Comparison of ENCODE assay signal across 9 mouse cellular contexts in genomic region chr9:68695496-68695969, GRCm38 (mm10). TPM values are rescaled to one million over a fixed set of nuclear protein-coding genes. Genes with fewer than 3 reads are reported as not detected.
DNase-seq lines count a peak whose midpoint lies in the region; ATAC-seq and TF ChIP-seq lines count a peak whose summit lies in the region.
"Had no signal": no experiment of that assay in that cellular context is flagged by ENCODE, and none has a peak within 500 bp of the region (broad histone marks: within the 10 kb centered on the region; RNA-seq: fewer than 3 reads in every experiment).

No protein-coding gene starts in this region.

- TF ChIP-seq CTCF in thymus, adult 2 months (IDR thresholded peaks at IDR 0.05; ENCODE audit: borderline replicate concordance, control insufficient read depth, extremely low read depth, insufficient read depth, low read length, poor library complexity), result no peak

- TF ChIP-seq POLR2A in limb, embryonic 14.5 days (IDR thresholded peaks at IDR 0.05; ENCODE audit: borderline replicate concordance, extremely low read depth, insufficient read depth, insufficient read length), result no peak
- TF ChIP-seq POLR2A in thymus, adult 2 months (IDR thresholded peaks at IDR 0.05; ENCODE audit: control insufficient read depth, extremely low read depth, insufficient read depth, low read length, poor library complexity), result no peak

- H3K4me3 ChIP-seq in forebrain, embryonic 14.5 days (ENCODE audit: low read depth, low read length), result no peak overlapping the region
- H3K4me3 ChIP-seq in forebrain, embryonic 13.5 days, result no peak overlapping the region
- H3K4me3 ChIP-seq in limb, embryonic 14.5 days (replicated peaks; ENCODE audit: low read length), result no peak overlapping the region
- no peak overlapping the region for H3K4me3 ChIP-seq in thymus, adult 2 months (ENCODE audit: control insufficient read depth, insufficient read depth, low read length)

- no peak overlapping the region for H3K4me2 ChIP-seq in forebrain, embryonic 14.5 days (ENCODE audit: low read length)
- no peak overlapping the region for H3K4me2 ChIP-seq in forebrain, embryonic 13.5 days
- no peak overlapping the region for H3K4me2 ChIP-seq in limb, embryonic 14.5 days (replicated peaks; ENCODE audit: low read depth, low read length, severe bottlenecking)

- WGBS in forebrain, embryonic 14.5 days, result 17% methylated on average over 16 of the region's 16 CpGs
- WGBS in forebrain, embryonic 13.5 days, result 31% methylated on average over 16 of the region's 16 CpGs
- 18% methylated on average over 16 of the region's 16 CpGs for WGBS in limb, embryonic 14.5 days
- 95% methylated on average over 16 of the region's 16 CpGs for WGBS in thymus, adult 2 months

- peak; percentile 71 for DNase-seq in forebrain, embryonic 14.5 days (ENCODE audit: low spot score)
- peak; percentile 47 for DNase-seq in adrenal gland, postnatal 10 days
- DNase-seq in heart, postnatal 14 days, result peak; percentile 29 to 31
- peak; percentile 11 for DNase-seq in limb, embryonic 14.5 days (ENCODE audit: low spot score)
- DNase-seq in spleen, postnatal 4 days (ENCODE audit: low spot score in 2 of 2), result no peak
- no peak for DNase-seq in thymus, adult 2 months
- DNase-seq in thymus, adult 18-20 months, result no peak

- H3K27ac ChIP-seq in forebrain, embryonic 14.5 days (ENCODE audit: low read depth, low read length), result no peak overlapping the region
- no peak overlapping the region for H3K27ac ChIP-seq in forebrain, embryonic 13.5 days
- no peak overlapping the region; the same call in 1 of the 2 replicates for H3K27ac ChIP-seq in limb, embryonic 14.5 days (replicated peaks; ENCODE audit: low read depth, low read length)
- no peak overlapping the region for H3K27ac ChIP-seq in thymus, adult 2 months (ENCODE audit: control insufficient read depth, insufficient read depth, low read length)

- H3K36me3 ChIP-seq in forebrain, embryonic 14.5 days (ENCODE audit: control insufficient read depth, insufficient read depth, low read length), result no peaks in the 10 kb centered on the region
- H3K36me3 ChIP-seq in forebrain, embryonic 13.5 days (ENCODE audit: poor library complexity, severe bottlenecking), result no peaks in the 10 kb centered on the region
- no peaks in the 10 kb centered on the region for H3K36me3 ChIP-seq in limb, embryonic 14.5 days (ENCODE audit: control insufficient read depth, insufficient read depth, low read length)
- no peaks in the 10 kb centered on the region for H3K36me3 ChIP-seq in thymus, adult 2 months (ENCODE audit: control insufficient read depth, insufficient read depth, low read length)

- ATAC-seq in forebrain, embryonic 14.5 days, result no peak; the same call in 1 of the 2 replicates
- no peak for ATAC-seq in forebrain, embryonic 13.5 days
- ATAC-seq in limb, embryonic 14.5 days (ENCODE audit: low FRiP score, low read depth), result no peak

- H3K9me3 ChIP-seq in forebrain, embryonic 14.5 days (replicated peaks; ENCODE audit: control insufficient read depth, low read length), result no peaks in the 10 kb centered on the region
- no peaks in the 10 kb centered on the region for H3K9me3 ChIP-seq in forebrain, embryonic 13.5 days (replicated peaks)
- H3K9me3 ChIP-seq in limb, embryonic 14.5 days (ENCODE audit: control insufficient read depth, low read length), result no peaks in the 10 kb centered on the region

- intact Hi-C loops in heart, postnatal 14 days (cut with DNase I), result no loop called here

- H3K27me3 ChIP-seq in forebrain, embryonic 14.5 days (replicated peaks; ENCODE audit: control insufficient read depth, insufficient read depth, low read length), result 0 out of 2 replicates have a peak, but pooled peaks cover 3% of the 10 kb centered on the region
- H3K27me3 ChIP-seq in forebrain, embryonic 13.5 days, result peaks cover 54% of the 10 kb centered on the region
- H3K27me3 ChIP-seq in limb, embryonic 14.5 days (ENCODE audit: control insufficient read depth, insufficient read depth, low read length), result no peaks in the 10 kb centered on the region
- H3K27me3 ChIP-seq in thymus, adult 2 months (ENCODE audit: control insufficient read depth, insufficient read depth, low read length), result no peaks in the 10 kb centered on the region
- H3K27me3 ChIP-seq: CH12.LX had no signal

- no peak overlapping the region for H3K9ac ChIP-seq in forebrain, embryonic 14.5 days (ENCODE audit: low read length)
- no peak overlapping the region for H3K9ac ChIP-seq in forebrain, embryonic 13.5 days
- no peak overlapping the region for H3K9ac ChIP-seq in limb, embryonic 14.5 days (ENCODE audit: low read depth, low read length, severe bottlenecking)

- H3K4me1 ChIP-seq in forebrain, embryonic 14.5 days (ENCODE audit: control insufficient read depth, insufficient read depth, low read length), result peaks cover 8% of the 10 kb centered on the region; the same call in 1 of the 2 replicates
- peaks cover 18% of the 10 kb centered on the region for H3K4me1 ChIP-seq in forebrain, embryonic 13.5 days
- H3K4me1 ChIP-seq in limb, embryonic 14.5 days (ENCODE audit: control insufficient read depth, insufficient read depth, low read length), result peaks cover 15% of the 10 kb centered on the region
- H3K4me1 ChIP-seq in thymus, adult 2 months (replicated peaks; ENCODE audit: control insufficient read depth, insufficient read depth, low read length), result no peaks in the 10 kb centered on the region

RNA-seq across cellular contexts. Expression of gene Rora, which starts 41.9 kb away (rescaled TPM):
- 15.2 and 17.0 TPM in 2 replicates for polyA plus RNA-seq in forebrain, embryonic 14.5 days (2014; fragmentation: Nextera tagmentation; extraction: Ambion mirVana)
- polyA plus RNA-seq in forebrain, embryonic 13.5 days (2015; fragmentation: Nextera tagmentation; extraction: Ambion mirVana), result 7.2 and 12.6 TPM in 2 replicates
- 10 to 100 TPM; 44.1 to 60.6 TPM for total RNA-seq in adrenal gland, postnatal 10 days (2021)
- total RNA-seq in heart, postnatal 14 days (2021), result 10 to 100 TPM; 23.3 to 32.9 TPM
- polyA plus RNA-seq in limb, embryonic 14.5 days (2012; rRNA removed), result 3.7 and 4.5 TPM in 2 replicates
- 10.1 and 11.4 TPM in 2 replicates for polyA plus RNA-seq in limb, embryonic 14.5 days (2014; fragmentation: Nextera tagmentation; extraction: Ambion mirVana)
- 3.7 and 4.7 TPM in 2 replicates for polyA plus RNA-seq in thymus, adult 2 months (2012; rRNA removed)

Comparison
In these comparisons a context has a peak if more than half of its experiments do, and no peak if none do; other contexts are left out.
1. DNase-seq: peak in forebrain, embryonic 14.5 days (single experiment), adrenal gland, postnatal 10 days (single experiment), heart, postnatal 14 days (2 of 2) and limb, embryonic 14.5 days (single experiment); none in spleen, postnatal 4 days (0 of 2), thymus, adult 2 months (single experiment) and thymus, adult 18-20 months (0 of 2).